Mouse (Mus musculus): ENCODE measurements around the gene Smcr8.

Smcr8 gene

GRCm38 (mm10) chr11:60776829-60777740, at the start of gene Smcr8, which contains the start of gene Top3a:
Gene Smcr8 (plus strand): TSS chr11:60777524.
Gene Top3a (minus strand): TSS chr11:60777365.
- peak; percentile 87 for DNase-seq

DNA sequence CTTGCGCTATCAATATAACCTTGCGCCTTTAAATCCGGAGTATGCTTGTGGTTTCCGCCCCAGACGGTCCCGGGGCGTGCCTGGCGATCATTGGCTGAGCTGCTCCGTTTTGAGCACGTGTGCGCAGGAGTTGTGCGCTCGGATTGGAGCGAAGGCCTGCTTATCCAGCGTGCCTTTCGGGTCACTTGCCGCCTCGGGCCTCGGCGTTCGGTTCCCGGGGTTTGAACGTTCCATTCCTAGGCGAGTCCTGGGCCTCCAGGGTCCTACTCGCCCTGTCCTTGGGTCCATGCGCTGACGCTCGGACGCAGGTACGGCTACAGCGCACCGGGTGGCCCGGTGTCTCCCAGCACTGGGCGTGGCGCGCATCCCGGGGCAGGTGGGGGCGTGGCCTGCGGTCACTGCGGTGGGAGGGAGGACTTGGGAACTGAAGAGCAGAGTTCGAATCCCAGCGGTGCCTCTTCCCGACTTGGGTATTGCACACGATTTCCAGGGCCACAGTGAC, 49.0 kb upstream of the Smcr8 start, which contains the start of gene Mief2:
Gene Mief2, plus strand, starts transcription at position 139 of the 502 bp plus-strand sequence.
- peak; percentile 97 for DNase-seq

DNA sequence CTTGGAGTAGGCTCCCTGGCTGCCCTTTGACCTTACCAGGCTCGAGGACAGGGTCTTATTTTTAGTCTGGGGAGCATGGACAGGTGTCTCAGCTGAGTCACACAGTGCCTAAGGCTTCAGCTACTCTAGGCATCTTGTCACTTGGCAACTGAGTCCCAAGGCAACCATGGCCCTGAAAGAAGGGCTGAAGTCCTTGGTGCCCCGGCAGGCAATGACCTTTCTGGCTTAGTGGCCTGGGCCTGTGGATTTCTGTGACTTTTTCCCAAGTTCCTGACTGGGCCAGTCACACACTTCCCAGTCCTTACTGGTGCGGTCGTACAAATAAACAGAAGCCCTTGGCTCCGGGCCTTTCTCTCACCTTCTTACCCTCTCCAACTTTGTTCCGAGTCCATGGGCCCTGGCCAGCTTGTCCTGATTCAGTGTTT, 48.1 kb upstream of the Smcr8 start:
- DNase-seq: no peak

- DNase-seq: no peak
These were observed 47.2 kb upstream of the Smcr8 start for GRCm38 (mm10) chr11:60730169-60730568.

DNA sequence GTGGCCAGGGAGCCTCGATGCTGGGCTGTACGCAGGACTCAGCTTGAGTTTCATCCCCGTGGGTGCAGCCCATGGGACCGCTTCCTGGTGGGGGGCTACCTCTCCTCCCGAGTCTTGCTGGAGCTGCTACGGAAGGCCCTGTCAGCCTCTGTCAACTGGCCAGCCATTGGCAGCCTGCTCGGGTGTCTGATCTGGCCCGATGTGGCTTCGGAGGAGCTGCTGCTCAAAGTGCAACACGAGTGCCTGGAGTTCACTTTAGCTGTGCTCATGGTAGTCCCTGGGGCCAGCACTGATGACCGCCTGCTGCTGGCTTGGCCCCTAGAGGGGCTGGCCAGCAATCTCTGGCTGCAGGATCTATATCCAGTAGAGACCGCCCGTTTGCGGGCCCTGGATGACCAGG, 46.1 kb upstream of the Smcr8 start:
- DNase-seq: no peak

DNA sequence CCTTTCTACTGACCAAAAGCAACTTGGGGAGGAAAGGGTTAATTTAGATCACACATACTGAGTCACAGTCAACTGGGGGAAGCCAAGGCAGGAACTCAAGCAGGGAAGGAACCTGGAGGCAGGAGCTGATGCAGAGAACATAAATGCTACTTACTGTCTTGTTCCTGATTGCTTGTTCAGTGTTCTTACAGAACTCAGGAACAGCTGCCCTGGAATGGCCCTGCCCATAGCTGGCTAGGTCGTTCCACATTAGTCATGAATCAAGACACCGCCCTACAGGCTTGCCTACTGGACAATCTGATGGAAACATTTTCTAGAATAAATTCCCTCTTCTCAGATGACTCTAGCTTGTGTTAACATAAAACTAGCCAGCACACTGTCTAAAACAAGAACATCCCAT, 43.1 kb upstream of the Smcr8 start:
- DNase-seq: no peak

- no peak for DNase-seq
These were observed 42.1 kb upstream of the Smcr8 start for GRCm38 (mm10) chr11:60735191-60735590.

- no peak for DNase-seq
These were observed 40.8 kb upstream of the Smcr8 start for GRCm38 (mm10) chr11:60736491-60736890.

- no peak for DNase-seq
These were observed 39.9 kb upstream of the Smcr8 start for GRCm38 (mm10) chr11:60737450-60737849.

DNA sequence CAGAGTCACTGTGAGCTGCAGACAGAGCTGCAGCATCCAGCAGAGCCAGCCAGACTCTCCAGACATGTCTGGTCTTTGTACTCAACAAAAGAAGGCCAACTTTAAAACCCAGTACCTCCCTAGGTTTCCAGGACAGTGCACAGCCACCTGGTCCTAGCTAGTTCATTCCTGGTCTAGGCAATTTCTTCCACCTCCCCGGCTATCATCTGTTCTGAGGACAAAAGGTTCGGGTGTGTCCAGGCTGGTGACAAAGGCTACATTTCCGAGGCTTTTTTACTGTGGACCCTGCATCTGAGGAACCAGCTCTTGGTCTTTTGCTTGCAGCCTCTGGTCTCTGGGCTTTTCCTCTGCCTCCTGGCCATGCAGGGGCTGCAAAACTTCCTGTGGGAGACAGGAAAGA, 37.0 kb upstream of the Smcr8 start:
- no peak for DNase-seq

GRCm38 (mm10) chr11:60755570-60755969, 21.8 kb upstream of the Smcr8 start:
- DNase-seq: no peak

DNA sequence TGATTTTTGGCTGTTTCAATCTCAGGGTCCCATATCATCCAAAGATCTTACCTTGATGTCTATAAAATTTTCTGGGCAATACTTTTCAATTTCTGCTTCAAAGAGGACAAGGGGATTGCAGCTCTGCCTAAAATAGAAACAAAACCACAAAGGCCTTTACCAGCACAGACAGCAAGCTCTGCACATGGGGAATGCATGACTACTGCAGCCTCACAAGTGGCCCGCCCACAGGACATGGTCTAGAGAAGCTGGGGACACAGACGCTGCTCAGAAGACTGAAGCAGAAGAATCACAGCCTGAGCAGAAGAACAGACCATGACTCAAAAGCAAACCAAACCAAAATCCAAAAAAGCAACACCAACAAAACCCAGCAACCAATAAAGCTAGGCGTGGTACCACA, 15.6 kb upstream of the Smcr8 start:
- no peak for DNase-seq

DNA sequence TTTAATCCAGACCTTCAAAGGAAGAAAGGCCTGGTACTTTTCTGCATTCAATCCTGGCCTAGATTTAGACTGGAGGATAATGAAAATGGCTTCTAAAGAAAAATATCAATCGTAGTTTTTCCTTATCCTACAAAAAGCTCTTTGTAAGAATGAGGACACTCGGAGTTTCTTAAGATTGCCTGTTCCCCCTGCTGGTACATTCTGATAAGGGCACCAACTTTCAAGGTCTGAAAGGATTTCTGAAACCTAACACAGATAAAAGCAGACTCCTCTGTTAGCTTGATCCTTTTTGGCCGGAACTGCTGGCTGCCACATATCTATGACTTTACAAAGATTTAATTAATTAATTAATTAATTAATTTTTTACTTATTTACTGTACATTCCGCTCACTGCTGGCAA, 10.4 kb upstream of the Smcr8 start:
- DNase-seq: no peak

DNA sequence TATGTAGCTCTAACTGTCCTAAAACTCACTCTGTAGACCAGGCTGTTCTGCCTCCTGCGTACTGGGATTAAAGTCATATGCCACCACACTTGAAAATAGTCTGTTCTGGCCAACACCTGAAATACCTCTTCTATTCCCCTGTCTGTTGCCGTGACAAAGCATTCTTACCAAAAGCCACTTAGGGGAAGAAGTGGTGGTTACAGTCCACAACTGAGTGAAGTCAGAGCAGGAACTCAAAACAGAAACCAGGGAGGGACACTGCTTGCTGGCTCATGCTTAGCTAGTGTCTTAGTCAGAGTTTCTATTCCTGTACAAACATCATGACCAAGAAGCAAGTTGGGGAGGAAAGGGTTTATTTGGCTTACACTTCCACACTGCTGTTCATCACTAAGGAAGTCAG, 8.0 kb upstream of the Smcr8 start:
- DNase-seq: no peak

GRCm38 (mm10) chr11:60770776-60771175, 6.5 kb upstream of the Smcr8 start:
- DNase-seq: no peak

DNA sequence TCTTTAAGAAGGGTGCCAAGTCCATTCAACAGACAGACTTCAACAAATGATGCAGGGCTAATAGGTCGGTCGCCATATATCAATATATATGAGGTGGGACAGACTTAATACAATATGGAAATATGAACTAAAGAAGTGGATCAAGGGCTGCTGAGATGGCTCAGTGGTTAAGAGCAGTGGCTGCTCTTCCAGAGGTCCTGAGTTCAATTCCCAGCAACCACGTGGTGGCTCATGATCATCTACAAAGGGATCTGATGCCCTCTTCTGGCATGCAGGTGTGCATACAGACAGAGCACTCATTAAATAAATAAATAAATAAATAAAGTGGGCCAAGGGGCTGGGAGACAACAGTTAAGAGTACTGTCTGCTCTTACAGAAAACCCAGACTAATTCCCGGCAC, 5.2 kb upstream of the Smcr8 start:
- no peak for DNase-seq

DNA sequence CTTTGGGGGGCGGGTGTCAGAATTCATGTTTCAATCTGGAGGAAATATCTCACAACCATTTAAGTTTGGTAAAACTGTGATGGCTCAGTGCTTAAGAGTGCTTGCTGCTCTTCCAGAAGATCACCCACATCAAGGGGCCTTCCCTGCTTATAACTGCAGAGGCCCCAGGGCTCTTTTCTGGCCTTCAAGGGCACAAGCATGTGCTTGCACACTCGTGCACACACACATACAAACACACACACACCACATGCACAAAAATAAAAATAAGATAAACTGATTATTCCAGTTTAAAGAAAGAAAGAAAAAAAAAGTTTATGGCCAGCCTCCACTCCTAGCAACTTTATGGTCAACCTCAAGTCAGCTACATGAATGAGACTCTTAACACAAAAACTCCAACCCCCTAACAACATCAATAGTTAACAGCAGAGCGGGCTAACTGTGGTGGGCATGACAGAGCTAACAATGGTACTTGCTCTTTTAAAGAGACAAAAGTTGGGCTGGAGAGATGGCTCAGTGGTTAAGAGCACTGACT, 3.1 kb upstream of the Smcr8 start:
- no peak for DNase-seq

DNA sequence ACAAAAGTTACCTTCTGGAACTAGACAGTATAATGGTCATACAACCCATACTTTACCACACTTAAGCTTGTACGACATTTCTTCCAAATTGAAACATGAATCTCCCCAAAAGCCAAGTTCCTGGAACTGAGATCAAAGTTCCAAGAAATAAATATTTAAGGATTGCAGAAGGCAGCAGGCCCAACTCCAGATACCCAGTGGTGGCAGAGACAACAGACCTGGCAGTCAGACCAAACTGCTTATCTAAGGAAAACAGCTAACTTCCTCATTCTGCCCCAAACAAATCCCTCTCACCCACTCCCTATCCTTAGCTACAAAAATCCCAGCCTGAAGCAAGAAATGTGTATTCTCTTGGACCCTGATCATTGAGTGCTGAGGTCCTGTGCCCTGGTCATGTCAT, 2.5 kb upstream of the Smcr8 start:
- no peak for DNase-seq

GRCm38 (mm10) chr11:60775578-60775977, 1.7 kb upstream of the Smcr8 start:
- no peak for DNase-seq

DNA sequence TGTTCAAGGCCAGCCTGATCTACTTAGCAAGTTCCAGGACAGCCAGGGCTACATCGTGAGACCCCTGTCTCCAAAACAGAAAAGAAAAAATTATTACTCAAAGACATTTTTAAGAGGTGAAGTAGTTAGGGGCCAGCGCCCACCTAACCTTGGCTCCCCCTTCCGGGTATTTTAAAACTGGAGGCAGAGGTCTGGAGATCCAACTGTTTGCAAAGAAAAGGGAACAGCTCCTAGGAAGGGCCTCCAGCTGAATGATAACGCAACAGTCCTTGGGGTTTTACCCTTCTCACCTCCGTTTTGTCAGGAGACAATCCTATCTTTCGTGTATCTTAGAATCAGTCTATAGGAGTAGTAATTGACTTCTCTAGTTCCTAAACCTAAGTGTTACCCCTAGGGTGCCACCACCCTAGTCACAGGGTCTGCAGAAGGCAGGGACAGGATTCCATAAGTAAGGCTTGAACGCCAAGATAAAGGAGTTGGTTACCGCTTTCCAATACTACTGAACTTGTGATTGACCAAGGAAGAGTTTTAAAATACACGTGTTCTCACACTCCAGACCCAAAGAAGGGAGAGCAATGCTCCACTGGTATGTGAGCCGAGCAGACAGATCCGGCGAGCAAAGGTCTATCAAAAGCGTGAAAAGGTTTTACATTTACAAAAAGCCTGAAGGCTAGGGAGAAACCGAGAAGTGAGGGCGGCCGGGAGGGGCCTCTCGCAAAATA, 1.1 kb upstream of the Smcr8 start:
- DNase-seq: no peak

- DNase-seq: no peak
These were observed 562 bp downstream of the Smcr8 start for GRCm38 (mm10) chr11:60777801-60778370.

DNA sequence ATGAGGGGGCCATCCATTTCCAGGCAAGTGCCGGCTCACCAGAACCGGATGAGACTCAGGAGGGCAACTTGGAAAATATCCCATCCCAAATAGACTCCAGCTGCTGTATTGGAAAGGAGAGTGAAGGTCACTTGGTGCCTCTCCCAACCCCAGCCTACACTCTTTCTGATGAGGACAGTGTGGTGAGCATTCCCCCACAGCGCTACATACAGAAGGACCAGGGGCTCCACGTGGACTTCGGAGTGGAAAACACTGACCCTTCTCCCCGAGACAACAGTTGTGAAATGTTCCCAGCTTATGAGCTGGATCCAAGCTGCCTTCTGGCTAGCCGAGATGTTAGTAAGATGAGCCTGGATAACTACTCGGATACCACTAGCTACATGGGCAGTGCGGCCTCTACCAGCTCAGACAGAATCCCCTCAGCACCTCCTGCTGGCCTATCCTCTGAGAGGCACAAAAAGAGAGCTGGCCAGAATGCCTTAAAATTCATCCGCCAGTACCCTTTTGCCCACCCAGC, 2.4 kb downstream of the Smcr8 start:
- no peak for DNase-seq

All from kidney, postnatal 10 days (tissue).